In genomic region chr1:67033278-67033677, GRCm38 (mm10) we compare ENCODE assay signal across 22 mouse cellular contexts.
"Had no signal": no experiment of that assay in that cellular context is flagged by ENCODE, and none has a peak within 500 bp of the region (broad histone marks: within the 10 kb centered on the region; RNA-seq: fewer than 3 reads in every experiment).

No protein-coding gene starts in this region.

- ATAC-seq: hindbrain, postnatal 0 days; liver, embryonic 12.5 days had no signal

- H3K4me3 ChIP-seq: heart, adult 2 months; heart, embryonic 13.5 days; heart, embryonic 15.5 days; hindbrain, embryonic 13.5 days; hindbrain, embryonic 15.5 days; layer of hippocampus, adult 2 months; limb, embryonic 13.5 days; limb, embryonic 15.5 days; liver, embryonic 12.5 days had no signal

- H3K27ac ChIP-seq: heart, adult 2 months; heart, embryonic 13.5 days; heart, embryonic 15.5 days; hindbrain, embryonic 13.5 days; hindbrain, embryonic 15.5 days; hindbrain, postnatal 0 days; layer of hippocampus, adult 2 months; limb, embryonic 13.5 days; limb, embryonic 15.5 days; liver, embryonic 12.5 days; liver, embryonic 14.5 days had no signal

- DNase-seq: gastrocnemius, postnatal 14 days; gastrocnemius, postnatal 36 days; heart, adult 2 months; heart, postnatal 14 days; heart, postnatal 36 days; kidney, adult 11 months; kidney, adult 2 months; kidney, postnatal 10 days; kidney, postnatal 25 days; kidney, postnatal 4 days; layer of hippocampus, postnatal 36 days; left cerebral cortex, postnatal 4 days had no signal
